Mouse (Mus musculus) brain, embryonic 14.5 days (tissue): ENCODE measurements around the gene Slc39a11. TPM values are rescaled to one million over a fixed set of nuclear protein-coding genes. Genes with fewer than 3 reads are reported as not detected.
A peak's percentile ranks its signal among the peaks of the same experiment; 100 is the strongest.

Source experiments
- DNase-seq: peaks from one replicate; pipeline ENCODE4 v3.0.0-alpha.2; 2011; ENCODE audit warnings: low read depth
- CTCF ChIP-seq: fragments of 200-500 bp; IDR thresholded peaks from 2 replicates; pipeline ENCODE4 v1.5.1; 2012; ENCODE audit warnings: inconsistent platforms, mild to moderate bottlenecking, moderate library complexity, borderline replicate concordance; ENCODE audit not compliant: insufficient read depth, insufficient read length; ENCODE audit errors: extremely low read depth
- POLR2A ChIP-seq: fragments of 200-500 bp; IDR thresholded peaks from 2 replicates; pipeline ENCODE4 v1.6.1; 2012; ENCODE audit warnings: mild to moderate bottlenecking, inconsistent platforms, borderline replicate concordance; ENCODE audit not compliant: poor library complexity, insufficient read depth, insufficient read length, severe bottlenecking; ENCODE audit errors: extremely low read depth
- polyA plus RNA-seq: library from polyadenylated mRNA; depleted of rRNA; stranded (reverse); fragments of >200 nt; gene quantifications from 2 replicates; pipeline ENCODE4 v1.2.3, GENCODE M21; 2012

Gene Slc39a11
- polyA plus RNA-seq, 1 experiment: 24.3 TPM

GRCm38 (mm10) chr11:113682897-113683626, 33.2 kb upstream of the Slc39a11 start:
- DNase-seq: peak; percentile 58
- no peak for TF ChIP-seq POLR2A
- TF ChIP-seq CTCF: no peak

- no peak for DNase-seq
- no peak for TF ChIP-seq CTCF
- TF ChIP-seq POLR2A: no peak
Observed at GRCm38 (mm10) chr11:113681979-113682378, 32.1 kb upstream of the Slc39a11 start.

DNA sequence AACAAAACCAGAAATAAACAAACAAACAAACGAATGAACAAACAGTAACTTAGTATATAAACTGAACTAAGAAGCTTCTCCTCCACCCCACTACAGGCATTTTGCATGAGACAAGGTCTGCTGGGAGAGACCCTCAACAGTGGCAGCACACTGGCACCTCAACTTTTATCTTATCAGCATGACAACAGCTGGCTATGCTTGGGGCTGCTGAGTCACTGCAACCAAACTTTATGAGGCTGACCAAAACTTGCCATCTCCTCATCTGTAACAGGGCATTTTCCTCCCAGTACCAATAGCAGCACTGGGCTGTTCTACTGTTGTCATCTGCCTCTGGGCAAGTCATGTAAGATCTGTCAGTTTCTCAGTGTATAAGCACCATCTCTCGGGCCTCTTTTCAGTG, 31.1 kb upstream of the Slc39a11 start:
- TF ChIP-seq CTCF (no peak), POLR2A (no peak)
- DNase-seq: no peak

GRCm38 (mm10) chr11:113678373-113678772, 28.5 kb upstream of the Slc39a11 start:
- no peak for TF ChIP-seq CTCF
- no peak for TF ChIP-seq POLR2A
- DNase-seq: no peak

DNA sequence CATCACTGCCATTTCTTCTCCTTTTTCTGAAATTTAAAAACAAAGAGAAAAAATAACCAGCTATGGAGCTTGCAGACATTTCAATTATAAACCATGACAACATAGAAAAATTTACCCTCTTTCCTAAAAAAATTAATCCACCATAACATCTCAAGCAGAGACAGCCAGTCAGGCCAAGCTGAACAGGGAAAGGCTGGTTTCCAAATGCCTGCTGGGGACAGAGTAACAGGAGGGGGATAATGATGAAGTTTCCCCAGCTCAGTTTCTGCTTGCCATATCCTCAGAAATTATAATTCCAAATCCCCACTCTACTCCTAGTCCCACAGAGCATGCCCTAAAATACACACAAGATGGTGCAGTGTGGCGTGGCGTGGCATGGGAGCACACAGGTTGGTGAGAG, 27.5 kb upstream of the Slc39a11 start:
- no peak for DNase-seq
- no peak for TF ChIP-seq CTCF
- TF ChIP-seq POLR2A: no peak

- TF ChIP-seq CTCF (no peak), POLR2A (no peak)
Observed at GRCm38 (mm10) chr11:113676847-113677246, 27.0 kb upstream of the Slc39a11 start.

DNA sequence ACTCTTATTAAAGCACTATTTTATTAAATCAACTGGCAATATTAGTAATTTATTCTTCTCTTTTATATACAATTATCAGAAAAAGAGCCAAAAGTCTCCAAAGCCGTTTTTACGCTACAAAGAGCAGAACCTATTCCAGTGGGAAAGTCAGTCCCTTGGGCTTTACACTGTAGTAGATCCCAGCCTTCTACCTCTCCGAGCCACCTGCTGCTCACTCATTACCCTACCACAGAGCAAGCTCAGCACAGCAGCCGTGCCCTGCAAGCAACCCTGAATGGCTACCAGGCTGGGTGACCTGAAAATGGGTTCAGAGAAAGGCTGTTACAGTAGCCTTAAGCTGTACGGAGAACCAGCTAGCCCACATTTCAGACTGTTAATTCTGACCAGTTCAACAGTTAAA, 24.7 kb upstream of the Slc39a11 start:
- TF ChIP-seq POLR2A: no peak
- TF ChIP-seq CTCF: no peak
- no peak for DNase-seq

More at GRCm38 (mm10) chr11:113676847-113677246, 27.0 kb upstream of the Slc39a11 start:
- DNase-seq: peak; percentile 23

- peak; percentile 60 for DNase-seq
- TF ChIP-seq POLR2A (no peak), CTCF (no peak)
Observed at GRCm38 (mm10) chr11:113673614-113674013, 23.7 kb upstream of the Slc39a11 start.

DNA sequence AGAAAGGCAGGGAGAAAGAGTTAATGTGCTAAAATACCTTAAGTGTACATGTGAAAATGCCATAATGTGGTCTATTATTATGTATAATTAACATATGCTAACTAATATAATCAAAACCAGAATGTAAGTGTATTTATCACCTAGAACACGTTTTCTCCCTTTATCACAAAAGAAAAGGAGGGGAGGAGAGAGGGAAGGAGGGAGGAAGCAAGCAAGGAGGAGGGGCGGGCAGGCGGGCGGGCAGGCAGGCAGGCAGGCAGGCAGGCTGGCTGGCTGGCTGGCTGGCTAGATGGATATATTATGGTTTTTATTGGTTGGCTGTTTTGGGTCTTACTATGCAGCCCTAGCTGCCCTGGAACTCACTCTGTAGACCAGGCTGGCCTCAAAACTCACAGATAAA, 19.8 kb upstream of the Slc39a11 start:
- TF ChIP-seq CTCF: no peak
- TF ChIP-seq POLR2A: no peak
- DNase-seq: no peak

DNA sequence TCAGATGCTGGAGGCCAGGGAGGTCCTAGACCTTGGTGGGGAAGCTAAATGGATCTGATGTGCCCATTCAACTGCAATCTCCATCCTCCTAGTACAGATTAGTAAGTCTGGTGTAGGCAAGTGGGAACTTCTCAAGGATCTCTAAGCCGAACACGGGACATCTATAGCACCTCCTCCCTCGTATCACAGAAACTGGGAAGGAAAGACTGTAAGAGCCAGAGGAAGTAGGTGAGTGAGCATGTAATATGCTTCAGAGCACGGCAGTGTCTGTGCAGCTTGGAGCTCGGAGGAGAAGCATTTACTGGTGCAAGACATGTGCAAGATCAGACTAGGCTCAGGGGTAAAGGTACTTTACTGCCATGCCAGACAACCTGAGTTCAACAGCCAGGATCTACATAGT, 19.0 kb upstream of the Slc39a11 start:
- no peak for DNase-seq
- TF ChIP-seq POLR2A (no peak), CTCF (no peak)

DNA sequence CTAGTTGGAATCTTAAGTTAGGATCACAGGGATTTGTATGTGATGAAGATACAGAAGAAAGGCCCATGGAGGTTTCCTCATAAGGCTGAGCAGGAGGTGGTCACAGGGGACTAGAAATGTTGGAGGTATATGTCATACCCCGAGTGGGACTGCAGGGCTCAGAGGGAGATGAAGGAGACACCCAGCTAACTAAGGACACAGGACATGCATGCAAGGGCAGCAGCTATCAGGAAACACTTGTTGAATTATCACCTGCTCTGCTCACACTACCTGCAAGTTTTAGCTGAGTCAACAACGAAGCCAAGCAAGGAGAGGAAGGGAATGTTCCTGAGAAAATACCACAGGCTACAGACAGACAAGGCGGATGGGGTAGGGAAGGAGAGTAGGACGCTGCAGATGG, 17.8 kb upstream of the Slc39a11 start:
- DNase-seq: no peak
- TF ChIP-seq CTCF: no peak
- TF ChIP-seq POLR2A: no peak

GRCm38 (mm10) chr11:113667122-113667521, 17.2 kb upstream of the Slc39a11 start:
- peak; percentile 69 for DNase-seq
- no peak for TF ChIP-seq CTCF
- no peak for TF ChIP-seq POLR2A
